ENCODE assay signal across 9 mouse cellular contexts in the genomic region with DNA sequence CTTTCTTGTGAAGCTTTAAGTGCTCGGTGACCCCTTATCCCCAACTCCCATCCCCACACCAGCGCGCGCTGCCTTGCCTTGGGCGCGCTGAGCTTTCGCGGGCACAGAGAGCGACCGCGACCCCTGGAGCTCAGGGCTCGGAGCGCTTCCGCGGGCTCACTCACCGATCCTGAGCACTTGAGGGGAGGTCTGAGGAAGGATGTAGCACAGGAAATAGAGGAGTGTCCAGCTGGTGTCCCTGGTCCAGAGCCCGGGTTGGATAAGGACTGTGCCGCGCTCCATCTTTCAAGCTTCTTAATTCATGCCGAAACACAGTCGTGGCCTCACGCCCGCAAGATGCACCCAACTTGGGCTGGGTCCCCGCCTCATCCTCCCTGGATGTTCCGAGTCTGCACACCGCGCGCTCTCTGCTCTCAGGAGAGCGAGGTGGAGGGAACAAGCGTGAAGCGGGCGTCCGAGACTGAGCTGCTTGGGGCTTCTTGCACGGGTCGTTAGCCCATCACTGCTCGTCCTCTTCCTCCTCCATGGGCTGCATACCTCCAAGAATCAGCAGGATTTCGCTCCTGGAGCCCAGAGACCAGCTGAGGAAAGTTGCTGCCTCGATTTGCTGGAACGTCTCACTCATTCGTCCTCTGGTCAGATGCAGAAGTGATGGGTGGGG. TPM values are rescaled to one million over a fixed set of nuclear protein-coding genes. Genes with fewer than 3 reads are reported as not detected.
DNase-seq lines count a peak whose midpoint lies in the region; ATAC-seq lines count a peak whose summit lies in the region.
"Had no signal": no experiment of that assay in that cellular context is flagged by ENCODE, and none has a peak within 500 bp of the region (broad histone marks: within the 10 kb centered on the region; RNA-seq: fewer than 3 reads in every experiment).

No protein-coding gene starts in this region.

- H3K9me3 ChIP-seq in hindbrain, embryonic 10.5 days = no peaks in the 10 kb centered on the region
- H3K9me3 ChIP-seq in midbrain, embryonic 13.5 days = no peaks in the 10 kb centered on the region

- peak overlapping the region; percentile 70 for H3K9ac ChIP-seq in midbrain, embryonic 13.5 days (replicated peaks)

- WGBS in hindbrain, embryonic 10.5 days = under 1% methylated on average over 40 of the region's 40 CpGs
- under 1% methylated on average over 40 of the region's 40 CpGs for WGBS in midbrain, embryonic 13.5 days

- peaks cover 62% of the 10 kb centered on the region for H3K27me3 ChIP-seq in hindbrain, embryonic 10.5 days (ENCODE audit: insufficient read depth, poor library complexity, severe bottlenecking)
- peaks cover 25% of the 10 kb centered on the region for H3K27me3 ChIP-seq in midbrain, embryonic 13.5 days

- DNase-seq in layer of hippocampus, postnatal 10 days (ENCODE audit: low spot score in 2 of 2) = peak; percentile 4 to 17
- no peak for DNase-seq in layer of hippocampus, adult 9-10 months (ENCODE audit: low spot score)
- peak; percentile 17 for DNase-seq in embryo, embryonic 11.5 days (ENCODE audit: low read depth, low spot score)
- peak; percentile 47 for DNase-seq in hindbrain, embryonic 10.5 days (ENCODE audit: low spot score)
- DNase-seq in adrenal gland, adult (ENCODE audit: inconsistent age in 2 of 2, low spot score in 1 of 2) = no peak
- no peak for DNase-seq in kidney, postnatal 25 days

- peak overlapping the region; percentile 70 for H3K27ac ChIP-seq in hindbrain, embryonic 10.5 days
- H3K27ac ChIP-seq in midbrain, embryonic 13.5 days = peak overlapping the region; percentile 27; the same call in 1 of the 2 replicates

- H3K4me1 ChIP-seq in hindbrain, embryonic 10.5 days (replicated peaks) = peaks cover 21% of the 10 kb centered on the region
- peaks cover 10% of the 10 kb centered on the region; the same call in 1 of the 2 replicates for H3K4me1 ChIP-seq in midbrain, embryonic 13.5 days (replicated peaks)
- H3K4me1 ChIP-seq: megakaryocyte, embryonic 14.5 days had no signal

- peak overlapping the region; percentile 89 for H3K4me2 ChIP-seq in midbrain, embryonic 13.5 days (replicated peaks)

- H3K4me3 ChIP-seq in hindbrain, embryonic 10.5 days = peak overlapping the region; percentile 66
- H3K4me3 ChIP-seq in midbrain, embryonic 13.5 days (replicated peaks) = peak overlapping the region; percentile 52
- H3K4me3 ChIP-seq: megakaryocyte, embryonic 14.5 days had no signal

- ATAC-seq in midbrain, embryonic 13.5 days = peak; percentile 82
- no peak for ATAC-seq in inflammation-experienced regulatory T-cells, adult 6 months

- H3K36me3 ChIP-seq in hindbrain, embryonic 10.5 days = no peaks in the 10 kb centered on the region
- H3K36me3 ChIP-seq in midbrain, embryonic 13.5 days = no peaks in the 10 kb centered on the region

RNA-seq across cellular contexts. Expression of a gene that starts 0.5 kb away (rescaled TPM):
- 10 to 100 TPM; 29.8 to 32.1 TPM for total RNA-seq in layer of hippocampus, postnatal 10 days (2021)
- polyA plus RNA-seq in hindbrain, embryonic 10.5 days (2016; fragmentation: Nextera tagmentation; extraction: Ambion mirVana) = 1.5 and 1.6 TPM in 2 replicates
- 14.0 and 16.1 TPM in 2 replicates for polyA plus RNA-seq in midbrain, embryonic 13.5 days (2015; fragmentation: Nextera tagmentation; extraction: Ambion mirVana)
- polyA plus RNA-seq in inflammation-experienced regulatory T-cells, adult 6 months (2017; shearing (Covaris generic)) = under 1 TPM in 1 of 3 experiments, not detected in 2; 0.09 TPM

Comparison
In these comparisons a context has a peak if more than half of its experiments do, and no peak if none do; other contexts are left out.
1. DNase-seq: peak in layer of hippocampus, postnatal 10 days (2 of 2), embryo, embryonic 11.5 days (single experiment) and hindbrain, embryonic 10.5 days (single experiment); none in layer of hippocampus, adult 9-10 months (single experiment), adrenal gland, adult (0 of 2) and kidney, postnatal 25 days (0 of 2).